Mouse (Mus musculus) lung, postnatal 36 days (tissue): ENCODE data around the gene Gm5965.
"Not testable (repeated sequence)": the region's sequence is repeated elsewhere in the genome, so short reads cannot be mapped to it uniquely, and the experiment has no call there.

Experiments used
- DNase-seq: peaks from one replicate; pipeline ENCODE4 v3.0.0; 2022; ENCODE audit warnings: mixed read lengths

The Gm5965 gene

GRCm38 (mm10) chr16:88777596-88777995 is at the start of gene Gm5965:
TSS of gene Gm5965 (plus strand) at chr16:88777896.
- no peak for DNase-seq

GRCm38 (mm10) chr16:88728812-88729275 is 48.9 kb upstream of the Gm5965 start, which contains the start of gene Krtap13-1:
TSS of gene Krtap13-1 (plus strand) at chr16:88728862.
- no peak for DNase-seq

- DNase-seq: no peak
Observed at GRCm38 (mm10) chr16:88735391-88735790, 42.3 kb upstream of the Gm5965 start.

GRCm38 (mm10) chr16:88744750-88745340 is 32.9 kb upstream of the Gm5965 start:
- peak; percentile 64 for DNase-seq

GRCm38 (mm10) chr16:88747943-88748342 is 29.8 kb upstream of the Gm5965 start:
- DNase-seq: no peak

GRCm38 (mm10) chr16:88751535-88751934 is 26.2 kb upstream of the Gm5965 start, which contains the start of gene Krtap13:
TSS of gene Krtap13 (minus strand) at chr16:88751635.
- DNase-seq: not testable (repeated sequence)

GRCm38 (mm10) chr16:88758547-88758946 is 19.1 kb upstream of the Gm5965 start, which contains the start of gene 2310034C09Rik:
TSS of gene 2310034C09Rik (plus strand) at chr16:88758847.
- DNase-seq: not testable (repeated sequence)

GRCm38 (mm10) chr16:88774106-88774505 is 3.6 kb upstream of the Gm5965 start, which contains the start of gene 2310057N15Rik:
TSS of gene 2310057N15Rik (minus strand) at chr16:88774206.
- no peak for DNase-seq

- DNase-seq: no peak
Observed at GRCm38 (mm10) chr16:88786786-88787185, 9.1 kb downstream of the Gm5965 start.

- DNase-seq: no peak
Observed at GRCm38 (mm10) chr16:88811827-88812226, 34.1 kb downstream of the Gm5965 start, which contains the start of gene Gm20741. TSS of gene Gm20741 (minus strand) at chr16:88812220.

- DNase-seq: no peak
Observed at GRCm38 (mm10) chr16:88820066-88820465, 42.4 kb downstream of the Gm5965 start, which contains the start of gene Krtap15. TSS of gene Krtap15 (plus strand) at chr16:88820215.

- DNase-seq: peak; percentile 29
Observed at GRCm38 (mm10) chr16:88823736-88824135, 46.0 kb downstream of the Gm5965 start.

GRCm38 (mm10) chr16:88826095-88826652 is 48.5 kb downstream of the Gm5965 start, which contains the start of gene Krtap14:
TSS of gene Krtap14 (minus strand) at chr16:88826145.
- DNase-seq: no peak

- no peak for DNase-seq
Observed at GRCm38 (mm10) chr16:88826978-88827377, 49.3 kb downstream of the Gm5965 start.
